Mouse (Mus musculus): Measurements from ENCODE around the gene Apbb2. TPM values are rescaled to one million over a fixed set of nuclear protein-coding genes. Genes with fewer than 3 reads are reported as not detected.

The Apbb2 gene
- polyA plus RNA-seq, 1 experiment from 2014 or later = 37.3 TPM

DNA sequence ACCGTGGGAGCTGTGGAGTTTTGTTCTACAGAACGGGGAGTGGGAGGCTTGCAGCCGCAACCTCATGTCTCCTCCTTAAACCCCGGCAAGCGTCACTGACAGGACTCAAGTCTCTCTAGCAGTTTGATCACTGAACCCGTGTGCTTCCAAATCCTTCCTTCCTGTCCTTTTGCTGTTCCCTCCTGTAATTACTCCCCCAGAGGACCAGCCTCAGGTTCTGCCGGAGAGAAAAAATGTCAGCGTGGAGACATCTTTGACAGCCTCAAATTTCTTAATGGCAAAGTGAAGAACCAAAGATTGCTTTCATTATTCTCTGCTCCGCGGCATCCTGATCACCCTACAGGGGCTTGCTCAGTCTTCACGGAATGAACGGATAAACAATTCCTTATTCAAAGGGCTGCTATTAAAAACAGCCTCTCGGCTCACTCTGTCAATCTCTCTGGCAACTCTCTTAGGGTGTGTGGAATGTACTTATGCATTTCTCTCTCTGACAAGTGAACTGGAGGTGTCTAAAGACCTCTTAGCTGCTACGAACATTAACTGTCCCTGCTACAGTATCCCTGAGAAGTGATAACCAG lies 298.7 kb downstream of the Apbb2 start:
- Histone ChIP-seq H3K9me3 (replicated peaks) (no peaks in the 10 kb centered on the region), H3K27me3 (ENCODE audit: low read depth, poor library complexity, severe bottlenecking) (no peaks in the 10 kb centered on the region), H3K36me3 (no peaks in the 10 kb centered on the region), H3K4me3 (no peak overlapping the region), H3K4me1 (no peaks in the 10 kb centered on the region; the same call in 1 of the 2 replicates), H3K27ac (no peak overlapping the region)
- no peak for DNase-seq (ENCODE audit: low spot score)
- 76% methylated on average over 14 of the region's 14 CpGs for WGBS

- no peaks in the 10 kb centered on the region for H3K27me3 ChIP-seq (ENCODE audit: low read depth, poor library complexity, severe bottlenecking)
- H3K9me3 ChIP-seq (replicated peaks) = no peaks in the 10 kb centered on the region
- H3K4me3 ChIP-seq = no peak overlapping the region
- no peaks in the 10 kb centered on the region; the same call in 1 of the 2 replicates for H3K4me1 ChIP-seq
- no peaks in the 10 kb centered on the region for H3K36me3 ChIP-seq
- WGBS = 71% methylated on average over 6 of the region's 6 CpGs
- no peak overlapping the region for H3K27ac ChIP-seq
- peak; percentile 39 for DNase-seq (ENCODE audit: low spot score)
These were observed 299.2 kb downstream of the Apbb2 start for GRCm38 (mm10) chr5:66319341-66319740.

DNA sequence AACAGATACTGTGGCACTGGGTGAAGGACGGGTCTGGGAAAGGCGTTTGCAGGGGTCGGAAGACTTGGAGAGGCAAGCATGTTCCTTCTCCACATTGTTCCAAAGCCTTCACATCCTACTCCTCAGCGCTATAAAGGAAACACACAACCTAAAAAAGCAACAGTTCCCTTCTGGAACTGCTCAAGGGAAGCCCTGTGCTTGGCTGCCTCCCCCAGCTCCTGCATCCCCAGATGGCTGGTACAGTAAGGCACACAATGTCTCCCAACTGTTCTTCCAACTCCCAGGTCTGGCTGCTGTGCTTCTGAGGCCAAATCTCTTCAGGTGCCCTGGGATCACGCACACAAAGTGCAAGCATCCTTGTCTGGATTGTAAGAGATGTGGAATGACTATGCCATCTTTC lies 302.8 kb downstream of the Apbb2 start:
- H3K27me3 ChIP-seq (ENCODE audit: low read depth, poor library complexity, severe bottlenecking) = no peaks in the 10 kb centered on the region
- no peak for DNase-seq (ENCODE audit: low spot score)
- 96% methylated on average over 5 of the region's 5 CpGs for WGBS
- H3K27ac ChIP-seq = no peak overlapping the region
- peaks cover 4% of the 10 kb centered on the region; the same call in 1 of the 2 replicates for H3K36me3 ChIP-seq
- no peaks in the 10 kb centered on the region for H3K9me3 ChIP-seq (replicated peaks)
- H3K4me3 ChIP-seq = no peak overlapping the region
- no peaks in the 10 kb centered on the region for H3K4me1 ChIP-seq

DNA sequence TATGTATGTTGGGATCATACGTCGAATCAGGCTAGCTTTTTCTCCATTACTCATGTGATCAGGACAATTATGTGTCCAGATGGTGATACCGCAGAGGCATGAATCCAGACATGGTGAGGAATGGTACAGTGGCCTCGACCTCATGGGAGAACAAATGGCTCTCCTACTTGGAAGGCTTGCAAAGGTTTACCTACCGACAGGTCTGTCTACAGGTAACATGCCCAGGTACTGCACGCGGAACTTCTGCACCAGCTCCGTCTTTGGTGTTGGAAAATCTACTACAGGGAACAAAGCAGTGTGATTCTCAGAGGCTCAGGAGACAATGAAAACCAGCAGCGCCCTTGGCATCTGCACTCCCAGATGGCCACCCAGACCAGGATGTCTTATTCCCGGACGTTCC lies 307.8 kb downstream of the Apbb2 start:
- no peaks in the 10 kb centered on the region for H3K27me3 ChIP-seq (ENCODE audit: low read depth, poor library complexity, severe bottlenecking)
- 93% methylated on average over 11 of the region's 11 CpGs for WGBS
- H3K36me3 ChIP-seq = peaks cover 11% of the 10 kb centered on the region; the same call in 1 of the 2 replicates
- no peaks in the 10 kb centered on the region for H3K4me1 ChIP-seq
- no peaks in the 10 kb centered on the region for H3K9me3 ChIP-seq (replicated peaks)
- DNase-seq (ENCODE audit: low spot score) = no peak
- H3K4me3 ChIP-seq = no peak overlapping the region
- no peak overlapping the region for H3K27ac ChIP-seq

DNA sequence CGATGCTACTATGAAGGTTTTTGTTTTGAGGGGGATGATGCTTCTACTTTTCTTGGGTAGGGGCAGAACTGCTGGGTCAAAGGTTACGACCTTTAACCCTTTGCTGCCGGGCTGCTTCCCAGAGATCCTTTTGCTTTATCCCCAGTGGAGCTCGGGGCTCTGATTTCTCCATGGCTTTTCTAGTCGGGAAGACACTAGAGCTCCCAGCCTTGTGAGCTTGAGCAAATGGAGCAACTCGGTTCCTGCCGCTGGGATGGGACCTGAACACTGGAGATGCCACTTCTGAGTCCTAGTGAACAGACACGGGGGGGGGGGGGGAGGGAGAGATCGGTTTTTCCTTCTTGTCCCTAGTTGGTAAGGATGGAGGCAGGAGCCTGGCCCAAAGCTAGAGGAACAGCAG lies 308.3 kb downstream of the Apbb2 start:
- peaks cover 11% of the 10 kb centered on the region; the same call in 1 of the 2 replicates for H3K36me3 ChIP-seq
- H3K9me3 ChIP-seq (replicated peaks) = no peaks in the 10 kb centered on the region
- no peak for DNase-seq (ENCODE audit: low spot score)
- H3K27me3 ChIP-seq (ENCODE audit: low read depth, poor library complexity, severe bottlenecking) = no peaks in the 10 kb centered on the region
- 76% methylated on average over 9 of the region's 9 CpGs for WGBS
- H3K4me1 ChIP-seq = no peaks in the 10 kb centered on the region
- no peak overlapping the region for H3K4me3 ChIP-seq
- no peak overlapping the region for H3K27ac ChIP-seq

DNA sequence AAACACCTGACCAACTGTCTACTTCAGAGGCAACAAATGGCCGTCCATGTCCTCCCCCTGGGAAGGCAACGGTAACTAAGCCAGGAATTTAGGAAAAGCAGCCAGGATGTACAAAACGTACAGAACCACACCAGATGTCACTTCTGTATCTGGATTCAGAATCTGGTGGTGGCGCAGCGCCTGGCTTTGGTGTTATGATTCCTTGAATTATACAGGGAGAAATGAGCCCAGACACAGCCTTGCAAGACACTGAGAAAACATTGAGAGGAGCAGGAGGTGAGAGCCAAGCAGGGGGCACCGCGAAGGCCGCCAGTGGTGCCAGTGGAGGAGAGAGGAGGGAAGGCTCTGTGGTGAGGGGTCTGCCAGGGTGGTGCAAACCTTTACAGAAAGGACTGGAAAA lies 313.1 kb downstream of the Apbb2 start:
- Histone ChIP-seq H3K27ac (no peak overlapping the region), H3K36me3 (peaks cover 12% of the 10 kb centered on the region), H3K27me3 (ENCODE audit: low read depth, poor library complexity, severe bottlenecking) (no peaks in the 10 kb centered on the region), H3K4me3 (no peak overlapping the region), H3K9me3 (replicated peaks) (no peaks in the 10 kb centered on the region), H3K4me1 (no peaks in the 10 kb centered on the region)
- WGBS = 79% methylated on average over 8 of the region's 8 CpGs
- no peak for DNase-seq (ENCODE audit: low spot score)

- Histone ChIP-seq H3K4me1 (no peaks in the 10 kb centered on the region), H3K9me3 (replicated peaks) (no peaks in the 10 kb centered on the region), H3K27ac (no peak overlapping the region), H3K36me3 (peaks cover 11% of the 10 kb centered on the region), H3K4me3 (no peak overlapping the region), H3K27me3 (ENCODE audit: low read depth, poor library complexity, severe bottlenecking) (no peaks in the 10 kb centered on the region)
- DNase-seq (ENCODE audit: low spot score) = no peak
- WGBS = 91% methylated on average over 11 of the region's 11 CpGs
These were observed 314.1 kb downstream of the Apbb2 start for GRCm38 (mm10) chr5:66304300-66305067.

DNA sequence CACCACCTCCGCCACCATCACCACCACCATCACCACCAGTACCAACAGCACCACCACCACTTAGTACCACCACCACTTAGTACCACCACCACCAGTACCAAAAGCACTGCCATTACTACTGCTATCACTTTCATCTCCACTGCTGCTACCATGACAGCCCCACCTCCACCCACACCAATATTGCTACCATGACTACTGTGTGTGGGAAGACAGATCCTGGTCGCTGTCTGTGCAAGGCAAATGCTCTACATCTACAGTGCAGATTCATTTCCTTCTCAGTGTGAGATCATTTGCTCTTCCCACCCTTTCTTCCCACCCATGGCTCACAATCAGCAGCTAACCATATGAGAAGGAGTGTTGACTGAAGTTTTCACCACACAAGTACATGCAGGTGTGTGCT lies 315.7 kb downstream of the Apbb2 start:
- H3K9me3 ChIP-seq (replicated peaks) = no peaks in the 10 kb centered on the region
- H3K36me3 ChIP-seq = peaks cover 8% of the 10 kb centered on the region
- no peak overlapping the region for H3K27ac ChIP-seq
- DNase-seq (ENCODE audit: low spot score) = no peak
- H3K4me1 ChIP-seq = no peaks in the 10 kb centered on the region
- 92% methylated on average over 2 of the region's 2 CpGs for WGBS
- H3K4me3 ChIP-seq = no peak overlapping the region
- no peaks in the 10 kb centered on the region for H3K27me3 ChIP-seq (ENCODE audit: low read depth, poor library complexity, severe bottlenecking)

DNA sequence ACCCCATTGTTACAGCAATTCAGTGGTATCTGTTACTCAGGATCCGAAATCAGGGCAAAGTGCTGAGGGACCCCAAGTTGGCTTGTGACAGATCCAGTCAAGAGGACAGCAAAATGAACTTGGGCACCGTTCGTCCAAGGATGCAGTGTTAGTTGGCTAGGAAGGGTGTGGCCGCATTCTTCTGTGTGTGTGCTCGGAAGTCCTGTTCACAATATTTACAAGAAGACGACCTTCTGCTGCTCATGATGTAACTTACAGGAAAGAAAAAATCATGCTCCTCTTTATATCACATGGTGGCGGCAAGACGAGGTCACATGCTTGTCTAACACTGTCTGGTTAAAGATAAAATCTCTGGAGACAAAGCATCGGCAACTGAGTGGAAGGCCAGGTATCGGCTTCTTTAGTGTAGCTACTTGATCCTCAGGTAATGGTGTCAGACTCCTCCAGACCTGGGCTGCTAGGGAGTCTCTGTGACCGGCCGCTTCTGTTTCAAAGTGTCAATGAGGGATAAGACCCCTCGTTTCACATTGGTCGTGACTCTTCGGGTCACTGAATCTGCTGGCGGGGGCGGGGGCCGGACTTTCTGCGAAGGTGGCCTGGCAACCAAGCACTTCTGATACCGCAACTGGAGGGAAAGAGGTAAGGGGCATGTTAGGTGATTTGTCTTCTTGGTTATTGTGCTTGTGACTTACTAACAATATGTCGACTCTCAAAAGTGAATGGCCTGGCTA lies 316.3 kb downstream of the Apbb2 start:
- WGBS = 94% methylated on average over 21 of the region's 21 CpGs
- no peak for DNase-seq (ENCODE audit: low spot score)
- no peak overlapping the region for H3K4me3 ChIP-seq

GRCm38 (mm10) chr5:66300576-66300975 lies 318.0 kb downstream of the Apbb2 start:
- DNase-seq (ENCODE audit: low spot score) = no peak
- H3K36me3 ChIP-seq = peaks cover 8% of the 10 kb centered on the region
- no peaks in the 10 kb centered on the region for H3K4me1 ChIP-seq

More for the DNA sequence above, 316.3 kb downstream of the Apbb2 start:
- Histone ChIP-seq H3K4me1 (no peaks in the 10 kb centered on the region), H3K9me3 (replicated peaks) (no peaks in the 10 kb centered on the region), H3K27ac (no peak overlapping the region), H3K36me3 (peaks cover 8% of the 10 kb centered on the region), H3K27me3 (ENCODE audit: low read depth, poor library complexity, severe bottlenecking) (no peaks in the 10 kb centered on the region)

GRCm38 (mm10) chr5:66298856-66299255 lies 319.7 kb downstream of the Apbb2 start:
- no peak for DNase-seq (ENCODE audit: low spot score)
- Histone ChIP-seq H3K4me1 (no peaks in the 10 kb centered on the region), H3K36me3 (peaks cover 8% of the 10 kb centered on the region), H3K9me3 (replicated peaks) (no peaks in the 10 kb centered on the region), H3K27ac (no peak overlapping the region), H3K4me3 (no peak overlapping the region), H3K27me3 (ENCODE audit: low read depth, poor library complexity, severe bottlenecking) (no peaks in the 10 kb centered on the region)
- 93% methylated on average over 6 of the region's 6 CpGs for WGBS

More at GRCm38 (mm10) chr5:66300576-66300975, 318.0 kb downstream of the Apbb2 start:
- Histone ChIP-seq H3K4me3 (no peak overlapping the region), H3K27me3 (ENCODE audit: low read depth, poor library complexity, severe bottlenecking) (no peaks in the 10 kb centered on the region), H3K27ac (no peak overlapping the region), H3K9me3 (replicated peaks) (no peaks in the 10 kb centered on the region)
- WGBS = 92% methylated on average over 13 of the region's 13 CpGs

GRCm38 (mm10) chr5:66296116-66296515 lies 322.5 kb downstream of the Apbb2 start:
- no peaks in the 10 kb centered on the region for H3K36me3 ChIP-seq
- no peak overlapping the region for H3K27ac ChIP-seq
- no peak for DNase-seq (ENCODE audit: low spot score)
- no peak overlapping the region for H3K4me3 ChIP-seq
- H3K4me1 ChIP-seq = no peaks in the 10 kb centered on the region
- H3K27me3 ChIP-seq (ENCODE audit: low read depth, poor library complexity, severe bottlenecking) = no peaks in the 10 kb centered on the region
- no peaks in the 10 kb centered on the region for H3K9me3 ChIP-seq (replicated peaks)
- WGBS = 92% methylated on average over 5 of the region's 5 CpGs

DNA sequence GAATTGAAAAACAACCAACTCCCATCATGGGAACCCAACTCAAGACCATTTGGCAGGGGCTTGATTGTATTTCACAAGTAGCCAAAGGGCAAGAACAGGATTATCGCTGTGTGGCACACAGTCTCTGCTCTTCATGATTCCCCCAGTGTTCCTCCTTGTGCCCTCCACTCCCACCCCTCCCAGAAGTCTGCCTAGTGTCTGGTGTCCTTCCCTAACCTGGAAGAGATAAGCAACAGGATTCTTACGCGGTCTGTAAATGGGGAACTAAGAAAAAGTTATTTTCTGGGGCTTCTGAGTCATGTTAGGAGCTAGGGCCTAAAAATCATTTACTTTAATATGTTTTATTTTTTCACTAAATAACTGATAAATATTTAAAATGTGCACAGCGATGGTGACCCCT lies 323.6 kb downstream of the Apbb2 start:
- WGBS = 94% methylated on average over 4 of the region's 4 CpGs
- Histone ChIP-seq H3K9me3 (replicated peaks) (no peaks in the 10 kb centered on the region), H3K4me1 (no peaks in the 10 kb centered on the region), H3K27ac (no peak overlapping the region), H3K27me3 (ENCODE audit: low read depth, poor library complexity, severe bottlenecking) (no peaks in the 10 kb centered on the region), H3K36me3 (no peaks in the 10 kb centered on the region), H3K4me3 (no peak overlapping the region)
- no peak for DNase-seq (ENCODE audit: low spot score)
